Mouse (Mus musculus) heart, adult 18-20 months (tissue): ENCODE measurements around the gene Tmprss11b. TPM values are rescaled to one million over a fixed set of nuclear protein-coding genes. Genes with fewer than 3 reads are reported as not detected.

Experiments used
- DNase-seq, 2 experiments: peaks; one replicate each; pipeline ENCODE4 v3.0.0; 2021 to 2022; ENCODE audit warnings: mixed read lengths in 1 of 2
- long read RNA-seq, 2 experiments: library from polyadenylated mRNA; stranded (forward); transcript quantifications; one replicate each; pipeline ENCODE4 v2.0.0; 2021
- total RNA-seq, 2 experiments: library from RNA; stranded (reverse); gene quantifications; 2 replicates each; pipeline ENCODE4 v1.2.3; 2021

Tmprss11b gene
- total RNA-seq: not detected
- long read RNA-seq, experiment 1: 0 reads
- long read RNA-seq, experiment 2: 0 reads

DNA sequence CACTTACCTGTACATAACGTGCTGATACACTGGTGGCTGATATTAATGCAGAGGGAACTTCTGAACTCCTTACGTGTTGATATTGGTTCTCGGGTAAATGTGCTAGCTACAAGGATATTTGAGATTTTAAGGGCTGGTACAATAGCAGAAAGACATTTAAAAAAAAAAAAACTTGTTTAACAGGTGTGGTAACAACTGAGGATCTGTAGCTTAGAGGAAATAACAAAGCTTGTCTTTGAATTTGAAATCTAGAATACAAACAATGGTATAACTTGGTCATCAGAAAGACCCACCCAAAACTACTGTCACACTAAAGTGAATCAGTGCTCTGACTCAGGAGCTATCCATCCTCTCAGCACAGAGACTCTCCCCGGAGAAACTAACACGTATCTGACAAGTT lies at the start of gene Tmprss11b:
Tmprss11b (minus strand) TSS at position 101 of the 400 bp plus-strand sequence.
- no peak for DNase-seq

DNA sequence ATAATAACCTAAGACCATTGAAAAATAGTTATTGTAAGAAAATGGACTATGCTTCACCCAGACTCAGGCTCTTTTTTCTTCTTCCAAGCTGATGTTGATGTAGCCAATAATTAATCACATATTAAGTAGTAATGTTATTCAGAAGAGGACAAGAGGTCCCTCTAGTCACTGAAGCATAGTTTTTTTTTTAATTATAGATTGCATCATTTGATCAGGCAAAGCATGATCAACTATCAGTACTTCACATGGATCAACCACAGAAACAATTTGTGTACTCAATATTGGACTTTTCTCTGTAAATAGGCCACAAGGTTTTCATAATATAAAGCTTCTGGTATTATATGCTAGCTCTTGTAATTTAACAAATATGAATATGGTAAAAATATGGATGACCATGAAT lies 48.9 kb upstream of the Tmprss11b start:
- no peak for DNase-seq

DNA sequence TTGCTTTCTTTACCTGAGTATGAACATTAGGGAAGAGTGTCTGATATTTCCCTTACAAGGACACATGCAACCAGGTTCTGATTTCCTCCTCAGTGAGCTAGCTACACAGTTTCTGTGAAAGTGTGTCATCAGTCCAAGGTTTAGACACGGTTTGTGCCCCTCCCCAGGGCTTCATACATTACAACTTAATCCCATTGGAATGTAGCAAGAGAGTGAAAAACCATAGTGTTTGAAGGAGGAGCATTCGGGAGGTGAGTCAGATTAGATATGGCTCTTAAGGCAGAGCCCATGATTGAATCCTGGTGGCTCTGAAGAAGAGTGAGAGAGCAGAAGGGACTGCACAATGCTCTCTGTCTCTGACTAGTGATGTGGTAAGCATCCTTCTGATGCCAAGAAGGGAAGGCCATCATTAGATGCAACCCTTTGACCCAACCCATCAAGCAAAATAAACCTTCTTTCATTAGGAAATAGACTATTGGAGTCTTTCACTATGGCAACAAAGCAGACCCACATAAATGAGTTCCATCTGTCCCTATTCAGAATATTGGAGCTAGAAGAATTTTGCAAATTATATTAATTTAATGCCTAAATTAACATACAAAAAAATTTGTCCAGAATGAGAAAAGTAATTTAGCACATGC lies 46.8 kb upstream of the Tmprss11b start:
- no peak for DNase-seq

DNA sequence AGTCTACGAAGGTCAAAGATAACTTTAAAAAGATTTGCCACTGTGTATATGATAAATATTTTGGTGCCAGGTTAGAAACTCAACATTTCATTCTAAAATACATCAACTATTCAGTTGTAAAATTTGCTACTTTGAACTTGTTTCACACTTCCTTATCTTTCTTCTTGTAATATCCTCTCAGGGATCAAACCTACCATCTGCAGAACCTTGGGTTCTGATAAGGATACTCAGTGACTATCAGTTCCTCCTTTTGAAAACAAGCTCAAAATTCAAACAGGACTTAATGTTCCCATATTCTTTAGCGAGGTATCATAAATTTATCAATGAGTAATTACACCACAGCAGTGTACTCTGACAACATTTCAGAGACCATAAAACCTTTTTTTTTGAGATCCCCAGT lies 38.8 kb upstream of the Tmprss11b start:
- no peak for DNase-seq

DNA sequence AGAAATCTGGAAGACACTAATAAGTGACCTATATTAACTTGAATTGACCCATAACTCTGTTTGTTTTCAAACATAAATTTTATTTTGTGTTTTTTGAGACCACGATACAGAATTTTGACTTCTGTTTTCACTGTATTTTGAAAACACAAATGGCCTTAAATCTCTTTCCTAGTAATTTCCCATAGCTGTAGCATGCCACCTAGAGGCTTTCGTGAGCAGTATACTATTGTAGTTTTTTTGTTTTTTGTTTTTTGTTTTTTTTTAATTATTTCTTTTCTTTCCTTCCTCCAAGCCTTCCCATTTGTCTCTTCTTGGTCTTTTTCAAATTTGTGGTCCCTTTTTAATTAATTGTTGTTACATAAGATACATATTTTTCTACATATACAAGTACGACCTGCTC lies 28.8 kb upstream of the Tmprss11b start:
- no peak for DNase-seq

DNA sequence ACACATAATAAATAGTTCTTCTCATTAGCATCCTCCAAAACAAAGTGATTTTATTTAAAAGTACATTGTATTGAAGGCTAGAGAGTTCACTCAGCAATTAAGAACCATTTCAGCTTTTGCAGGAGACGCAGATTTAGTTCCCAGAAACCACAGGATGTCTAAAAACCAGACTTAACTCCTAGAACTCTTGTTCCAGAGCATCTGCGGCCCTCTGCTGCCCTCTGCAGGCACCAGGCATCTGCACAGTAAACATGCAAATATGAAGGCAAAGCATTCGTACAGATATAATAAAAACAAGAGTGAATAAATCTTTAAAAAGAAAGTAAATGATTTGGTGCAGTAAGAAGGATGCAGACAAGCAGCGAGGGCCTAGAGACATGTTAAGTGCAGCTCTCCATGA lies 8.5 kb upstream of the Tmprss11b start:
- peak; percentile 16 to 46 for DNase-seq

DNA sequence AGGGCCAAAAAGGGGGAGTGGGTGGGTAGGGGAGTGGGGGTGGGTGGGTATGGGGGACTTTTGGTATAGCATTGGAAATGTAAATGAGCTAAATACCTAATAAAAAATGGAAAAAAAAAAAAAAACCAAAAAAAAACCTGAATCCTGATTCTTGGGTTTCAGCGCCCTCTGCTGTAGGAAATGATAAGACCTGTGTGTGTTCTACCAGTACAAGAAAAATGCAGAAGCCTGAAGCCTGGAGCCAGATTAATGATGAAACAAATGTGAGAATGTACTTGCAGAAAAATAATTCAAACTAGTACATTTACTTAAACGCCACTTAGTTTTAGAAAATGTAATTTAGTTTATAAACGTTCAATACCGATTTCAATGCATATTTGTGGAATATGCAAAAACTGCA lies 27.0 kb downstream of the Tmprss11b start:
- DNase-seq: peak in 1 of 2 experiments; percentile 6

DNA sequence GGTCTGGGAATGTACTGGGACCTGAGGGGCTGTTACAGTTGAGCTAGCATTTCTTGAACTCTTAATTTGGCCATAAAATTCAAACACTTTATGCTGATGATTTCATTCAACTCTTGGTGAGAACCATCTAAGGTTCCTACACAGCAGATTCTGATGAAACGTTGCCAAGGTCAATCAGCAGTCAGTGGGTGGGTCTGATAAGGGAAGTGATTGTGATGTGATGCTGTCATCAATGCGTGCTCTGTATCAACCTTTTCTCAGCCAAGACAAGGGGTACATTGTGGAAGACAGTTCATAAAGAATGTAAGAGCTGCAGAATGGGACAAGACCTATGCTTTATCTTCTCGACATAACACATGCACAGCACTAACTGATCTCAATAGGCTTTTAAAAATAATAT lies 35.4 kb downstream of the Tmprss11b start:
- no peak for DNase-seq

DNA sequence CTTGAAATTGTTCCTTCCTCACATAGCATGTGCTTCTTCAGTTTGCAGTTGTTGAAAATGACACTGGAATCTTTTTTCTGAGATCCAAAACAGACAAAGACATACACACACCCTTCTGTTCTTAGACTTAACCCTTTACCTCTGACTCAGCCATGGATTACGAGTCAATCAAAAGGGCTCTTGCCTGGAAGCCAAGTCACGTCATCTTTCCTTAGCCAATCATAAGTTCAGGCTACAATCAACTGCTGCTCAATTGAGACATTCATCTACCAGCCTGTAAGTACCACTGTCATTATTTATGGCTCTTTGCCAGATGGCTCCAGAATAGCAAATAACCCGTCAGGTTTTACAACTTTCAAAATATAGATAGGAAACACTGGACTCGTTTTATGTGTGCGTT lies 43.8 kb downstream of the Tmprss11b start, which contains the start of gene Tmprss11f:
Tmprss11f (minus strand) TSS at position 101 of the 400 bp plus-strand sequence.
- DNase-seq: no peak

DNA sequence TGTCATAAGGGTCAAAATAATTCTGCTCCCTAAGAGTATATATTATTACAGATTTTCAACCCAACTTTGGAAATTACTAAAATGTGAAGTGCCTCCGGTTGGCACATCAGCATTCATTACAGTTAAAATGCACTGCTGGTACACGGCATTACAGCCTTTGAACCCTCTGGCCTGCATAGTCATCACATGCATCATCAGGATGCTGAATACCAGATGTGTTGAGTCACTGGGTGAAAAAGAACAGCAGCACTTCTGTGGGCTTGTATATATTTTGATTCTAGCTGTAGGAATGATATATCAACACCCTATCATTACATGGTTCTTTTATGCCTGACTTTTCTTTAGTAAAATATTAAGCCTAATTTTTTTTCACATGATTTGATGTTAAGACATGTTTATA lies 45.5 kb downstream of the Tmprss11b start:
- no peak for DNase-seq

DNA sequence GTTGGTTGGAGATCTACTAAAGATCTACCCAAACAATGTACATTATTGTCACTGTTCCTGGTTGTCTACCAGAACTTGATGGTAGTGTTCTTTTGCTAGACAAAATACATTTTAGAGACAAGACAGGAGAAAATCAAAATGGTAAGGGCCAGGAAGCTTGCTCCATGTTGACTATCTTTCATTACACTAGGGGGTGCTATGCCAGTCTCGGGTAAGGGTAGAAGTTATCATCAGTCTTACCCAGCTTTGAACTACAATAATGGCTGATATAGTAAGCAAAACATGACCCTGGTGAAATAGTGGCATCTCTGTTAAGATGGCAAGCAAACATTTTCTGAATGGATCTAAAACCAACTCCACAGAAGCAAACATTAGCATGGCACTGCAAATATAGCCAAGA lies 54.4 kb downstream of the Tmprss11b start:
- no peak for DNase-seq

Other genes starting within 250 kb of the Tmprss11b start
- gene Tmprss11a, start 207.4 kb downstream of the Tmprss11b start, total RNA-seq: not detected
- not detected for gene Tmprss11g, start 157.8 kb downstream of the Tmprss11b start, total RNA-seq
- not detected for gene Tmprss11f, start 43.9 kb downstream of the Tmprss11b start, total RNA-seq
- gene Tmprss11e, start 69.5 kb upstream of the Tmprss11b start, total RNA-seq: not detected
- 10 to 100 TPM; 29.8 to 30.7 TPM for gene Ythdc1, start 127.9 kb upstream of the Tmprss11b start, total RNA-seq
- gene Ugt2b34, start 230.6 kb upstream of the Tmprss11b start, total RNA-seq: under 1 TPM in 1 of 2 experiments, not detected in 1; 0.15 TPM